Mouse (Mus musculus): Measurements from ENCODE around the gene Pou2af1. TPM values are rescaled to one million over a fixed set of nuclear protein-coding genes. Genes with fewer than 3 reads are reported as not detected.

Gene Pou2af1
- total and polyA plus RNA-seq, 2 experiments from 2014 or later: 0.16 TPM; not detected in 1

GRCm38 (mm10) chr9:51213729-51214237 lies 275 bp downstream of the Pou2af1 start:
- Histone ChIP-seq H3K27ac (ENCODE audit: low read depth, low read length) (no peak overlapping the region), H3K4me2 (ENCODE audit: low read depth, low read length, poor library complexity, severe bottlenecking) (no peak overlapping the region), H3K27me3 (ENCODE audit: insufficient read depth, low read length) (no peaks in the 10 kb centered on the region), H3K4me3 (ENCODE audit: low read depth, low read length) (no peak overlapping the region), H3K4me1 (ENCODE audit: insufficient read depth, low read length) (no peaks in the 10 kb centered on the region), H3K9ac (replicated peaks; ENCODE audit: low read length, poor library complexity, severe bottlenecking) (no peak overlapping the region), H3K36me3 (ENCODE audit: insufficient read depth, low read length) (no peaks in the 10 kb centered on the region), H3K9me3 (ENCODE audit: low read length) (no peaks in the 10 kb centered on the region)
- no peak for TF ChIP-seq CTCF (IDR thresholded peaks at IDR 0.05)
- no peak for DNase-seq (ENCODE audit: low spot score)
- no peak for ATAC-seq (ENCODE audit: low FRiP score)
- 88% methylated on average over 6 of the region's 6 CpGs for WGBS

GRCm38 (mm10) chr9:51215311-51215710 lies 1.8 kb downstream of the Pou2af1 start:
- 60% methylated on average over 4 of the region's 4 CpGs for WGBS
- Histone ChIP-seq H3K4me2 (ENCODE audit: low read depth, low read length, poor library complexity, severe bottlenecking) (no peak overlapping the region), H3K36me3 (ENCODE audit: insufficient read depth, low read length) (no peaks in the 10 kb centered on the region), H3K4me1 (ENCODE audit: insufficient read depth, low read length) (no peaks in the 10 kb centered on the region), H3K27ac (ENCODE audit: low read depth, low read length) (no peak overlapping the region), H3K9me3 (ENCODE audit: low read length) (no peaks in the 10 kb centered on the region), H3K4me3 (ENCODE audit: low read depth, low read length) (no peak overlapping the region), H3K27me3 (ENCODE audit: insufficient read depth, low read length) (no peaks in the 10 kb centered on the region), H3K9ac (replicated peaks; ENCODE audit: low read length, poor library complexity, severe bottlenecking) (no peak overlapping the region)
- no peak for ATAC-seq (ENCODE audit: low FRiP score)
- DNase-seq (ENCODE audit: low spot score): no peak
- TF ChIP-seq CTCF (IDR thresholded peaks at IDR 0.05): no peak

GRCm38 (mm10) chr9:51215949-51216348 lies 2.4 kb downstream of the Pou2af1 start:
- ATAC-seq (ENCODE audit: low FRiP score): no peak

GRCm38 (mm10) chr9:51225636-51226166 lies 12.2 kb downstream of the Pou2af1 start:
- DNase-seq (ENCODE audit: low spot score) (no peak), ATAC-seq (ENCODE audit: low FRiP score) (no peak)
- Histone ChIP-seq H3K4me1 (ENCODE audit: insufficient read depth, low read length) (no peaks in the 10 kb centered on the region), H3K27me3 (ENCODE audit: insufficient read depth, low read length) (no peaks in the 10 kb centered on the region), H3K36me3 (ENCODE audit: insufficient read depth, low read length) (no peaks in the 10 kb centered on the region), H3K4me3 (ENCODE audit: low read depth, low read length) (no peak overlapping the region), H3K9ac (replicated peaks; ENCODE audit: low read length, poor library complexity, severe bottlenecking) (no peak overlapping the region), H3K4me2 (ENCODE audit: low read depth, low read length, poor library complexity, severe bottlenecking) (no peak overlapping the region), H3K9me3 (ENCODE audit: low read length) (no peaks in the 10 kb centered on the region), H3K27ac (ENCODE audit: low read depth, low read length) (no peak overlapping the region)
- 89% methylated on average over 5 of the region's 5 CpGs for WGBS
- no peak for TF ChIP-seq CTCF (IDR thresholded peaks at IDR 0.05)

More at GRCm38 (mm10) chr9:51215949-51216348, 2.4 kb downstream of the Pou2af1 start:
- H3K27me3 ChIP-seq (ENCODE audit: insufficient read depth, low read length): no peaks in the 10 kb centered on the region
- no peak for DNase-seq (ENCODE audit: low spot score)
- H3K27ac ChIP-seq (ENCODE audit: low read depth, low read length): no peak overlapping the region
- no peaks in the 10 kb centered on the region for H3K36me3 ChIP-seq (ENCODE audit: insufficient read depth, low read length)
- no peak overlapping the region for H3K4me2 ChIP-seq (ENCODE audit: low read depth, low read length, poor library complexity, severe bottlenecking)
- H3K9ac ChIP-seq (replicated peaks; ENCODE audit: low read length, poor library complexity, severe bottlenecking): no peak overlapping the region
- TF ChIP-seq CTCF (IDR thresholded peaks at IDR 0.05): no peak
- no peak overlapping the region for H3K4me3 ChIP-seq (ENCODE audit: low read depth, low read length)
- H3K9me3 ChIP-seq (ENCODE audit: low read length): no peaks in the 10 kb centered on the region
- 86% methylated on average over 6 of the region's 6 CpGs for WGBS
- H3K4me1 ChIP-seq (ENCODE audit: insufficient read depth, low read length): no peaks in the 10 kb centered on the region

GRCm38 (mm10) chr9:51230701-51231389 lies 17.3 kb downstream of the Pou2af1 start:
- no peak overlapping the region for H3K9ac ChIP-seq (replicated peaks; ENCODE audit: low read length, poor library complexity, severe bottlenecking)
- ATAC-seq (ENCODE audit: low FRiP score): no peak
- WGBS: 86% methylated on average over 4 of the region's 4 CpGs
- DNase-seq (ENCODE audit: low spot score): no peak
- H3K4me3 ChIP-seq (ENCODE audit: low read depth, low read length): no peak overlapping the region
- H3K36me3 ChIP-seq (ENCODE audit: insufficient read depth, low read length): no peaks in the 10 kb centered on the region
- H3K4me1 ChIP-seq (ENCODE audit: insufficient read depth, low read length): no peaks in the 10 kb centered on the region
- H3K27me3 ChIP-seq (ENCODE audit: insufficient read depth, low read length): no peaks in the 10 kb centered on the region
- no peak overlapping the region for H3K27ac ChIP-seq (ENCODE audit: low read depth, low read length)
- no peak overlapping the region for H3K4me2 ChIP-seq (ENCODE audit: low read depth, low read length, poor library complexity, severe bottlenecking)
- no peaks in the 10 kb centered on the region for H3K9me3 ChIP-seq (ENCODE audit: low read length)
- no peak for TF ChIP-seq CTCF (IDR thresholded peaks at IDR 0.05)

- H3K36me3 ChIP-seq (ENCODE audit: insufficient read depth, low read length): no peaks in the 10 kb centered on the region
- ATAC-seq (ENCODE audit: low FRiP score): no peak
- H3K9ac ChIP-seq (replicated peaks; ENCODE audit: low read length, poor library complexity, severe bottlenecking): no peak overlapping the region
- no peaks in the 10 kb centered on the region for H3K9me3 ChIP-seq (ENCODE audit: low read length)
- no peak overlapping the region for H3K4me3 ChIP-seq (ENCODE audit: low read depth, low read length)
- DNase-seq (ENCODE audit: low spot score): no peak
- H3K4me2 ChIP-seq (ENCODE audit: low read depth, low read length, poor library complexity, severe bottlenecking): no peak overlapping the region
- H3K4me1 ChIP-seq (ENCODE audit: insufficient read depth, low read length): no peaks in the 10 kb centered on the region
- H3K27me3 ChIP-seq (ENCODE audit: insufficient read depth, low read length): no peaks in the 10 kb centered on the region
- 92% methylated on average over 8 of the region's 8 CpGs for WGBS
- H3K27ac ChIP-seq (ENCODE audit: low read depth, low read length): no peak overlapping the region
- no peak for TF ChIP-seq CTCF (IDR thresholded peaks at IDR 0.05)
These were observed 18.7 kb downstream of the Pou2af1 start for GRCm38 (mm10) chr9:51232163-51232562.
